ENCODE assay signal across 8 mouse cellular contexts in genomic region chr14:122464763-122465741, GRCm38 (mm10). TPM values are rescaled to one million over a fixed set of nuclear protein-coding genes. Genes with fewer than 3 reads are reported as not detected.
DNase-seq lines count a peak whose midpoint lies in the region; ATAC-seq and TF ChIP-seq lines count a peak whose summit lies in the region.

Gene Zic5 (minus strand): TSS chr14:122465677.

- no peak for TF ChIP-seq POLR2A in liver, adult 2 months (IDR thresholded peaks at IDR 0.05; ENCODE audit: extremely low read depth, insufficient read depth, low read length)

- 2% methylated on average over 54 of the region's 62 CpGs for WGBS in liver, adult 2 months
- 2% methylated on average over 55 of the region's 62 CpGs for WGBS in embryonic facial prominence, embryonic 12.5 days
- WGBS in intestine, embryonic 16.5 days = under 1% methylated on average over 57 of the region's 62 CpGs
- WGBS in neural tube, embryonic 12.5 days = under 1% methylated on average over 62 of the region's 62 CpGs

- H3K36me3 ChIP-seq in liver, adult 2 months (ENCODE audit: control insufficient read depth, insufficient read depth, low read length) = no peaks in the 10 kb centered on the region
- H3K36me3 ChIP-seq in embryonic facial prominence, embryonic 12.5 days = no peaks in the 10 kb centered on the region
- H3K36me3 ChIP-seq in intestine, embryonic 16.5 days (ENCODE audit: control insufficient read depth, insufficient read depth, low read length) = no peaks in the 10 kb centered on the region
- H3K36me3 ChIP-seq in neural tube, embryonic 12.5 days = no peaks in the 10 kb centered on the region

- H3K27ac ChIP-seq in liver, adult 2 months (replicated peaks; ENCODE audit: insufficient read depth, low read depth, low read length) = no peak within 1 kb of the TSS
- no peak within 1 kb of the TSS for H3K27ac ChIP-seq in brown adipose tissue, adult 24 weeks (replicated peaks; ENCODE audit: low read depth, low read length)
- peak within 1 kb of the TSS; percentile 79 for H3K27ac ChIP-seq in embryonic facial prominence, embryonic 12.5 days
- H3K27ac ChIP-seq in intestine, embryonic 16.5 days (ENCODE audit: low read length) = no peak within 1 kb of the TSS
- H3K27ac ChIP-seq in neural tube, embryonic 12.5 days = peak within 1 kb of the TSS; percentile 59

- DNase-seq in liver, adult 2 months (ENCODE audit: extremely low read depth, low read depth, low spot score) = no peak
- no peak for DNase-seq in liver
- no peak for DNase-seq in gastrocnemius, adult 8-10 months (ENCODE audit: low spot score in 2 of 2)
- no peak for DNase-seq in lung, postnatal 25 days (ENCODE audit: low spot score)

- H3K9ac ChIP-seq in liver, adult 2 months (ENCODE audit: low read depth, low read length) = peak within 1 kb of the TSS; percentile 25
- peak within 1 kb of the TSS; percentile 55 for H3K9ac ChIP-seq in embryonic facial prominence, embryonic 12.5 days
- H3K9ac ChIP-seq in intestine, embryonic 16.5 days (ENCODE audit: low read depth, low read length) = peak within 1 kb of the TSS; percentile 19; the same call in 1 of the 2 replicates
- H3K9ac ChIP-seq in neural tube, embryonic 12.5 days = peak within 1 kb of the TSS; percentile 69

- TF ChIP-seq CTCF in liver, adult 2 months (IDR thresholded peaks at IDR 0.05; ENCODE audit: low read depth, low read length) = no peak

- H3K27me3 ChIP-seq in liver, adult 2 months (ENCODE audit: control insufficient read depth, insufficient read depth, low read length) = peaks cover 22% of the 10 kb centered on the region
- peaks cover 88% of the 10 kb centered on the region for H3K27me3 ChIP-seq in embryonic facial prominence, embryonic 12.5 days
- peaks cover 85% of the 10 kb centered on the region for H3K27me3 ChIP-seq in intestine, embryonic 16.5 days (replicated peaks; ENCODE audit: control insufficient read depth, insufficient read depth, low read length)
- H3K27me3 ChIP-seq in neural tube, embryonic 12.5 days (replicated peaks) = peaks cover 80% of the 10 kb centered on the region

- peaks cover 5% of the 10 kb centered on the region; the same call in 1 of the 2 replicates for H3K4me1 ChIP-seq in liver, adult 2 months (ENCODE audit: control insufficient read depth, insufficient read depth, low read length)
- peaks cover 4% of the 10 kb centered on the region for H3K4me1 ChIP-seq in brown adipose tissue, adult 24 weeks (ENCODE audit: control insufficient read depth, insufficient read depth, insufficient read length, low read length)
- H3K4me1 ChIP-seq in embryonic facial prominence, embryonic 12.5 days = peaks cover 16% of the 10 kb centered on the region
- H3K4me1 ChIP-seq in intestine, embryonic 16.5 days (ENCODE audit: control insufficient read depth, insufficient read depth, low read length) = peaks cover 17% of the 10 kb centered on the region
- H3K4me1 ChIP-seq in neural tube, embryonic 12.5 days = peaks cover 43% of the 10 kb centered on the region

- no peaks in the 10 kb centered on the region for H3K79me2 ChIP-seq in liver, adult 2 months (ENCODE audit: control insufficient read depth, insufficient read depth, low read length)

- H3K4me3 ChIP-seq in liver, adult 2 months (ENCODE audit: insufficient read depth, low read depth, low read length) = peak within 1 kb of the TSS; percentile 32; the same call in 1 of the 2 replicates
- peak within 1 kb of the TSS; percentile 55 for H3K4me3 ChIP-seq in brown adipose tissue, adult 24 weeks (ENCODE audit: insufficient read depth, low read depth, low read length)
- peak within 1 kb of the TSS; percentile 45 for H3K4me3 ChIP-seq in embryonic facial prominence, embryonic 12.5 days
- peak within 1 kb of the TSS; percentile 55 for H3K4me3 ChIP-seq in intestine, embryonic 16.5 days (ENCODE audit: low read length)
- peak within 1 kb of the TSS; percentile 58 for H3K4me3 ChIP-seq in neural tube, embryonic 12.5 days

- H3K4me2 ChIP-seq in embryonic facial prominence, embryonic 12.5 days (replicated peaks) = peak within 1 kb of the TSS; percentile 77
- peak within 1 kb of the TSS; percentile 94 for H3K4me2 ChIP-seq in intestine, embryonic 16.5 days (ENCODE audit: low read depth, low read length)
- H3K4me2 ChIP-seq in neural tube, embryonic 12.5 days (replicated peaks) = peak within 1 kb of the TSS; percentile 81

- H3K9me3 ChIP-seq in embryonic facial prominence, embryonic 12.5 days = no peaks in the 10 kb centered on the region
- H3K9me3 ChIP-seq in intestine, embryonic 16.5 days (ENCODE audit: control insufficient read depth, low read length) = no peaks in the 10 kb centered on the region
- H3K9me3 ChIP-seq in neural tube, embryonic 12.5 days = no peaks in the 10 kb centered on the region

- peak; percentile 79 for ATAC-seq in embryonic facial prominence, embryonic 12.5 days (ENCODE audit: insufficient number of reproducible peaks, insufficient read depth, low FRiP score, low TSS enrichment)
- peak; percentile 24 for ATAC-seq in intestine, embryonic 16.5 days
- peak; percentile 83 for ATAC-seq in neural tube, embryonic 12.5 days (ENCODE audit: low FRiP score, low read depth)

RNA-seq across cellular contexts. Expression of gene Zic5, which starts in this region (rescaled TPM):
- total RNA-seq in liver, adult 2 months (2014; rRNA removed) = not detected in 2 replicates
- not detected in 2 replicates for polyA plus RNA-seq in liver, adult 2 months (2012; rRNA removed)
- not detected in 2 replicates for polyA plus RNA-seq in brown adipose tissue, adult 24 weeks (2012; ENCODE audit: insufficient read depth, insufficient read length, missing spikeins)
- polyA plus RNA-seq in embryonic facial prominence, embryonic 12.5 days (2016; fragmentation: Nextera tagmentation; extraction: Ambion mirVana) = 4.8 and 5.4 TPM in 2 replicates
- not detected in 2 replicates for polyA plus RNA-seq in intestine, embryonic 16.5 days (2015; fragmentation: Nextera tagmentation; extraction: Ambion mirVana)
- polyA plus RNA-seq in neural tube, embryonic 12.5 days (2016; fragmentation: Nextera tagmentation; extraction: Ambion mirVana) = 11.3 and 14.3 TPM in 2 replicates
- not detected for total RNA-seq in gastrocnemius, adult 8-10 months (2022)

Comparison
In these comparisons a context has a peak if more than half of its experiments do, and no peak if none do; other contexts are left out.
1. Peak in ATAC-seq, H3K4me3 ChIP-seq, H3K9ac ChIP-seq and H3K4me2 ChIP-seq in intestine, embryonic 16.5 days; RNA of the gene not detected or under 1 TPM.
2. H3K27ac ChIP-seq: peak in embryonic facial prominence, embryonic 12.5 days (single experiment) and neural tube, embryonic 12.5 days (single experiment); none in liver, adult 2 months (single experiment), brown adipose tissue, adult 24 weeks (single experiment) and intestine, embryonic 16.5 days (single experiment).
3. H3K9ac ChIP-seq: peak in every context shown above with its lines; median percentile 69 in neural tube, embryonic 12.5 days; 55 in embryonic facial prominence, embryonic 12.5 days; 25 in liver, adult 2 months; 19 in intestine, embryonic 16.5 days.
4. ATAC-seq: peak in every context shown above with its lines; median percentile 83 in neural tube, embryonic 12.5 days; 79 in embryonic facial prominence, embryonic 12.5 days; 24 in intestine, embryonic 16.5 days.
5. Peak in every context shown above with its lines, with median percentiles within 50 percentile points of each other: H3K4me3 ChIP-seq and H3K4me2 ChIP-seq.